14 mouse cellular contexts compared by ENCODE assay signal in the genomic region with DNA sequence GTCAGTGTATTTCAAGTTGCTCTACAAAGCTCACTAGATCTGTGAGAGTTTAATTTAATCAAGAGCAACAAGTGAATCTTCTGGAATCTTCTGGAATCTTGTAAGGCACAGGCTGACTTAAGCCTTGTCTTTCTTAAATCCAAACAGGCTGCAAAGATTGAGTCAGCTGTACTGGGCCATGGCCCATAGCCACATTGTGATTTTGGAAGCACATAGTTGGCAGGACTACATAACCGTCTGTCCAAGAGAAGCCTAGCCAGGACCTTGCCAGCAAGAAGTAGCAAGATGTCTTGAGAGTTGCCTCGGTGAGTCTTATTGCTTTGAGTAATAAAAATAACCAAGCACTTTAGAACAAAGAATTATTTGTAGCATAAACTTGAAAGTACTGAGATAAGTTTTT. TPM values are rescaled to one million over a fixed set of nuclear protein-coding genes. Genes with fewer than 3 reads are reported as not detected.
A peak's percentile ranks its signal among the peaks of the same experiment; 100 is the strongest.
DNase-seq lines count a peak whose midpoint lies in the region; ATAC-seq and TF ChIP-seq lines count a peak whose summit lies in the region.
"Had no signal": no experiment of that assay in that cellular context is flagged by ENCODE, and none has a peak within 500 bp of the region (broad histone marks: within the 10 kb centered on the region; RNA-seq: fewer than 3 reads in every experiment).

No protein-coding gene starts in this region.

- DNase-seq in heart, adult 8-10 months (ENCODE audit: low spot score) = peak; percentile 48
- DNase-seq in cerebellum, adult 2 months = peak; percentile 47 to 77
- DNase-seq in fat pad, adult 2 months (ENCODE audit: extremely low read depth, low read depth, low spot score) = peak; percentile 68
- DNase-seq in heart, postnatal 25 days (ENCODE audit: low spot score) = peak; percentile 2
- DNase-seq: kidney, adult 9 months had no signal

- H3K9ac ChIP-seq in heart, embryonic 12.5 days = no peak overlapping the region
- H3K9ac ChIP-seq in forebrain, embryonic 16.5 days (replicated peaks; ENCODE audit: low read depth, low read length) = no peak overlapping the region
- H3K9ac ChIP-seq: hindbrain, embryonic 13.5 days had no signal

- H3K27ac ChIP-seq in heart, embryonic 12.5 days (ENCODE audit: poor library complexity, severe bottlenecking) = no peak overlapping the region
- no peak overlapping the region for H3K27ac ChIP-seq in cerebellum, adult 2 months (ENCODE audit: insufficient read depth, low read length)
- no peak overlapping the region for H3K27ac ChIP-seq in forebrain, embryonic 16.5 days (ENCODE audit: low read length)
- H3K27ac ChIP-seq: embryonic facial prominence, embryonic 10.5 days; hindbrain, embryonic 13.5 days; limb, embryonic 10.5 days; stomach, postnatal 0 days had no signal

- 74% methylated on average over 2 of the region's 2 CpGs for WGBS in heart, embryonic 12.5 days
- 5% methylated on average over 2 of the region's 2 CpGs for WGBS in cerebellum, adult 2 months
- WGBS in forebrain, embryonic 16.5 days = 82% methylated on average over 2 of the region's 2 CpGs

- ATAC-seq in heart, embryonic 12.5 days (ENCODE audit: insufficient number of reproducible peaks, low FRiP score) = no peak
- no peak for ATAC-seq in granulocyte monocyte progenitor cell, adult 5-6 weeks (replicated peaks; ENCODE audit: poor library complexity, severe bottlenecking)
- ATAC-seq in forebrain, embryonic 16.5 days = no peak

- no peaks in the 10 kb centered on the region for H3K36me3 ChIP-seq in heart, embryonic 12.5 days
- no peaks in the 10 kb centered on the region for H3K36me3 ChIP-seq in forebrain, embryonic 16.5 days (ENCODE audit: control insufficient read depth, insufficient read depth)
- H3K36me3 ChIP-seq: embryonic facial prominence, embryonic 10.5 days; hindbrain, embryonic 13.5 days; limb, embryonic 10.5 days had no signal

- no peaks in the 10 kb centered on the region for H3K27me3 ChIP-seq in heart, embryonic 12.5 days (replicated peaks)
- H3K27me3 ChIP-seq in cerebellum, adult 2 months (ENCODE audit: control insufficient read depth, insufficient read depth, low read length) = no peaks in the 10 kb centered on the region
- no peaks in the 10 kb centered on the region for H3K27me3 ChIP-seq in forebrain, embryonic 16.5 days (replicated peaks; ENCODE audit: control insufficient read depth, insufficient read depth, low read length)
- H3K27me3 ChIP-seq: hindbrain, embryonic 13.5 days; megakaryocyte, embryonic 14.5 days had no signal

- TF ChIP-seq POLR2A in cerebellum, adult 2 months (IDR thresholded peaks at IDR 0.05; ENCODE audit: borderline replicate concordance, insufficient read depth, low read length) = no peak

- H3K4me2 ChIP-seq in heart, embryonic 12.5 days = no peak overlapping the region
- H3K4me2 ChIP-seq in forebrain, embryonic 16.5 days (ENCODE audit: low read length) = no peak overlapping the region
- H3K4me2 ChIP-seq: hindbrain, embryonic 13.5 days had no signal

- TF ChIP-seq CTCF in cerebellum, adult 2 months (IDR thresholded peaks at IDR 0.05; ENCODE audit: borderline replicate concordance, insufficient read depth, low read depth, low read length) = no peak

- no peak overlapping the region for H3K4me3 ChIP-seq in heart, embryonic 12.5 days
- H3K4me3 ChIP-seq in cerebellum, adult 2 months (replicated peaks; ENCODE audit: insufficient read depth, low read depth, low read length) = no peak overlapping the region
- H3K4me3 ChIP-seq in forebrain, embryonic 16.5 days (replicated peaks; ENCODE audit: low read length) = no peak overlapping the region
- H3K4me3 ChIP-seq: embryonic facial prominence, embryonic 10.5 days; hindbrain, embryonic 13.5 days; limb, embryonic 10.5 days had no signal

- intact Hi-C loops in heart, postnatal 25 days (cut with DNase I) = no loop called here

- H3K9me3 ChIP-seq in heart, embryonic 12.5 days (replicated peaks) = no peaks in the 10 kb centered on the region
- no peaks in the 10 kb centered on the region for H3K9me3 ChIP-seq in forebrain, embryonic 16.5 days (ENCODE audit: control insufficient read depth, low read length)
- H3K9me3 ChIP-seq: embryonic facial prominence, embryonic 10.5 days; hindbrain, embryonic 13.5 days; limb, embryonic 10.5 days; megakaryocyte, embryonic 14.5 days had no signal

- no peaks in the 10 kb centered on the region for H3K4me1 ChIP-seq in heart, embryonic 12.5 days (replicated peaks)
- no peaks in the 10 kb centered on the region for H3K4me1 ChIP-seq in cerebellum, adult 2 months (ENCODE audit: control insufficient read depth, insufficient read depth, low read length)
- H3K4me1 ChIP-seq in forebrain, embryonic 16.5 days (replicated peaks; ENCODE audit: control insufficient read depth, insufficient read depth, low read length) = no peaks in the 10 kb centered on the region
- H3K4me1 ChIP-seq: embryonic facial prominence, embryonic 10.5 days; hindbrain, embryonic 13.5 days; limb, embryonic 10.5 days had no signal

RNA-seq across cellular contexts. Expression of a gene that starts 18.4 kb away (rescaled TPM):
- 1 to 10 TPM in 2 of 4 experiments, under 1 TPM in 2; 0.14 to 1.1 (median 0.64) TPM for total RNA-seq in heart, adult 8-10 months (2022)
- polyA plus RNA-seq in heart, embryonic 12.5 days (2016; fragmentation: Nextera tagmentation; extraction: Ambion mirVana) = 13.0 and 13.1 TPM in 2 replicates
- 0.18 and 0.19 TPM in 2 replicates for polyA plus RNA-seq in cerebellum, adult 2 months (2012; rRNA removed)
- under 1 TPM; 0.21 to 0.36 TPM for total RNA-seq in heart, postnatal 25 days (2021)
- total RNA-seq in granulocyte monocyte progenitor cell, adult 5-6 weeks (2014; fragmentation: Nextera tagmentation) = not detected in 2 replicates
- not detected in 2 replicates for total RNA-seq in granulocyte monocyte progenitor cell, adult 5-6 weeks (2017)
- polyA plus RNA-seq in forebrain, embryonic 16.5 days (2015; fragmentation: Nextera tagmentation; extraction: Ambion mirVana) = 0.68 and 0.89 TPM in 2 replicates
- polyA plus RNA-seq: small intestine, adult 2 months had no signal

RNA-seq across cellular contexts. Expression of a gene that starts 59.9 kb away (rescaled TPM):
- total RNA-seq in heart, adult 8-10 months (2022) = 1 to 10 TPM in 2 of 4 experiments, under 1 TPM in 2; 0.84 to 2.3 (median 0.94) TPM
- polyA plus RNA-seq in heart, embryonic 12.5 days (2016; fragmentation: Nextera tagmentation; extraction: Ambion mirVana) = 0.92 TPM in 2 replicates
- polyA plus RNA-seq in cerebellum, adult 2 months (2012; rRNA removed) = 12.4 and 13.9 TPM in 2 replicates
- 1 to 10 TPM; 1.2 to 1.9 TPM for total RNA-seq in heart, postnatal 25 days (2021)
- 2.4 TPM in 1 of 2 replicates, not detected in the other for total RNA-seq in granulocyte monocyte progenitor cell, adult 5-6 weeks (2014; fragmentation: Nextera tagmentation)
- not detected in 2 replicates for total RNA-seq in granulocyte monocyte progenitor cell, adult 5-6 weeks (2017)
- polyA plus RNA-seq in forebrain, embryonic 16.5 days (2015; fragmentation: Nextera tagmentation; extraction: Ambion mirVana) = 2.9 and 3.6 TPM in 2 replicates

Comparison
In these comparisons a context has a peak if more than half of its experiments do, and no peak if none do; other contexts are left out.
1. DNase-seq: peak in every context shown above with its lines; median percentile 68 in fat pad, adult 2 months; 62 in cerebellum, adult 2 months; 48 in heart, adult 8-10 months; 2 in heart, postnatal 25 days.